Mouse (Mus musculus) CH12.LX (cell line): ENCODE data around the gene Card11.

Experiments
- CHD1 ChIP-seq: IDR thresholded peaks from 2 replicates; pipeline ENCODE4 v1.6.1; 2012; ENCODE audit warnings: low read depth, low read length, improper control_type of control experiment, inconsistent platforms
- CTCF ChIP-seq, 2 experiments: IDR thresholded peaks in 1 of 2; conservative IDR thresholded peaks in 1 of 2; 2 replicates each; pipeline ENCODE4 v1.5.1; 2011 to 2012; ENCODE audit warnings: low read depth in 2 of 2, low read length in 2 of 2, improper control_type of control experiment in 1 of 2, inconsistent platforms in 1 of 2, mild to moderate bottlenecking in 1 of 2, moderate library complexity in 1 of 2
- EP300 ChIP-seq: IDR thresholded peaks from 2 replicates; pipeline ENCODE4 v1.6.1; 2011; ENCODE audit warnings: low read length, improper control_type of control experiment
- GABPA ChIP-seq: IDR thresholded peaks from 2 replicates; pipeline ENCODE4 v1.6.1; 2012; ENCODE audit warnings: low read depth, low read length, improper control_type of control experiment, inconsistent platforms; ENCODE audit not compliant: insufficient replicate concordance
- JUND ChIP-seq: conservative IDR thresholded peaks from 2 replicates; pipeline ENCODE4 v1.6.1; 2011; ENCODE audit warnings: low read depth, low read length, improper control_type of control experiment
- MAFK ChIP-seq: IDR thresholded peaks from 2 replicates; pipeline ENCODE4 v1.6.1; 2011; ENCODE audit warnings: low read length, improper control_type of control experiment; ENCODE audit not compliant: insufficient replicate concordance
- MAX ChIP-seq: IDR thresholded peaks from 2 replicates; pipeline ENCODE4 v1.6.1; 2011; ENCODE audit warnings: low read length, improper control_type of control experiment
- POLR2A ChIP-seq: IDR thresholded peaks from 2 replicates; pipeline ENCODE4 v1.6.1; 2011; ENCODE audit warnings: low read depth, mild to moderate bottlenecking, improper control_type of control experiment, low read length
- RAD21 ChIP-seq: IDR thresholded peaks from 2 replicates; pipeline ENCODE4 v1.6.1; 2011; ENCODE audit warnings: low read depth, mild to moderate bottlenecking, low read length, improper control_type of control experiment, moderate library complexity
- SMC3 ChIP-seq: IDR thresholded peaks from 2 replicates; pipeline ENCODE4 v1.6.1; 2011; ENCODE audit warnings: low read depth, low read length, improper control_type of control experiment
- USF2 ChIP-seq: conservative IDR thresholded peaks from 2 replicates; pipeline ENCODE4 v1.6.1; 2011; ENCODE audit warnings: low read depth, low read length, improper control_type of control experiment
- ZC3H11A ChIP-seq: IDR thresholded peaks from 2 replicates; pipeline ENCODE4 v1.6.1; 2012; ENCODE audit warnings: low read depth, mild to moderate bottlenecking, inconsistent platforms, low read length, improper control_type of control experiment
- ZKSCAN1 ChIP-seq: IDR thresholded peaks from 2 replicates; pipeline ENCODE4 v1.6.1; 2012; ENCODE audit warnings: low read depth, inconsistent platforms, low read length, improper control_type of control experiment, borderline replicate concordance

DNA sequence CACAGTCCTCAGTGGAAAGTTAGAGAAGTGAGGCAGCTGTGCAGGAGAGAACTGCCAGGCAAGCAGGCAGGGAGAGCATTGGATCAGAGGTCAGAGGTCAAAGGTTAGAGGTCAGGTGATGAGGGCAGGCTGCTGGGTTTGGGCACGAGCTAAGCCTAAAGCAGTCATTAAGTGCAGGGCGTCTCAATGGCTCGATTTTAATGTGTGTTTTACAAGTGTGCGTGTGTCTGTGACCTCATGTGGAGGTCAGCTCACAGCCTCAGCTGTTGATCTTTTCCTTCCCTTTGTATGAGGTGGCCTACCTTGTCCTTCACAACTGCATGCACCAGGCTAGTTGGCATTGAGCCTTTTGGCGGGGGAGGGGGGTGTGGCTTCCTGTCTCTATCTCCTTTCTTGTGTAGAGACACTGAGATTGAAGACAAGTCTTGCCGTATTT, 19.0 kb downstream of the Card11 start:
- TF ChIP-seq CTCF (conservative IDR thresholded peaks at IDR 0.05 in 1 of 2, IDR thresholded peaks at IDR 0.05 in 1 of 2; ENCODE audit: low read depth in 2 of 2, low read length in 2 of 2) (no peak), RAD21 (no peak), CHD1 (no peak), JUND (no peak), EP300 (no peak), MAX (no peak), ZKSCAN1 (no peak), MAFK (no peak), SMC3 (no peak), USF2 (no peak), ZC3H11A (no peak), POLR2A (no peak), GABPA (no peak)
